Mouse (Mus musculus): ENCODE measurements around the gene Ruvbl1.

Gene Ruvbl1

DNA sequence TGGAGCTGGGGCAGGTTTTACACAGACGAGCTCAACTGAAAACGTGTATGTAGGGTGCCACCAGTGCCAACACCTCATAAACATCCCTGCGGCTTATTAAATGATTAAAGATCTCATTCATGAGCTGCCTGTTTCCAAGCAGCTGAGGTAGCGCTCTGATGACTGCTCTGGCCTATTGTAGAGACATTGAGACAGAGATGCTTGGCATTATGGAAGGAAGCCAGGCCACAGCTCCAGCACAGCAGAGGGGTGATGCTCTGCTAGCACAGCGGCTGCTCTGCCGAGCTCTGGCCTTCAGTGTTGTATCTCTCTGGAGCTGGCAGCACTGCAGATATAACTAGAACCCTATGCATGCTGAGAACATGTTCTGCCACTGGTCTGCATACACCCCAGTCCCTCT is 28.5 kb downstream of the Ruvbl1 start:
- in situ Hi-C loops (cut with MboI, MseI), result loop anchor here (5.0 to 10.0 kb wide), 2 partner anchors 36 to 379 kb away; no protein-coding TSS in a partner anchor

DNA sequence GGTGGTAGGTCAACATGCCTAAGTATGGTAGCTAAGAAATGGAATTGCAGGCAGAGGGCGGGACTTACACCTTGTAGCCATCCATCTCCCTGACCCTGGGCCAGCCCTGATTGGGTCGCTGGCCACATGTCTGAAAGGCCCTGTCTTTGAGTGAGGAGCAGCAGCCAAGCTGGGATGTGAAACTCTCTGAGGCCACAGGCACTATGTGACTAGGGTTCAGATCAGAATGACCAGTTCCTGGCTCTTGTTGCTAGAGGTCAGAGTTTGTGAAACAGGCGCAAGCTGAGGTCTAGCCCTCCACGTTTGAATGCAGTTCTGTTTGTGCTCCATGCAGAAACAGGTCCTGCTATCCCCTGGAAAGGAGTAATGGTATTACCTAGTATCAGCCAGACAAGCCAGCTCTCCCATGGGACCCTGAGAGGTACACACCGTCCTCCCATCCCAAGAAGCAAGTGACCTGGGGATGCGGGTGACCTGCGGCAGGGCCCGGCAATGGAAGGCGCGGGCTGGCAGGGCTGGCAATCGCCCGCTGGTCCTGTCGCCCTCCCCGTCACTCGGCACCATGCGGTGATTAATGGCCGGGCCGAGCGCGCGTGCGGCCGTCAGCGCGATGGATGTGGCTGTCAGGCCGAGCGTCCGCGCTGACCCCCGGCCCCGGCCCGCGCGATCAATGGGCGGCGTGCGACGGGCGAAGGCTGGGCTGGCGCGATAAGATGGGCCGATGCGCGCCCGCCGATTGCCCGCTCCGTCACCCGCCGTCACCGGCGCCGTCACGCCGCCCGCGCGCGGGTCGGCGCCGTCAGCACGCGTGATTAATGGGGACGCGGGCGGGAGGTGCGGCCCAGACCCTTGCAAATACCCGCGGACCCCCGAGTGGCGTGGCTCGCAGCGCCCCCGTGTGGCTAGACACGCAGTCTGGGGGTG is 34.5 kb downstream of the Ruvbl1 start:
- in situ Hi-C loops (cut with MboI, MseI), result loop anchor here (5.0 to 10.0 kb wide), 2 partner anchors 312 to 385 kb away; no protein-coding TSS in a partner anchor

GRCm38 (mm10) chr6:88500405-88500767 is 35.2 kb downstream of the Ruvbl1 start:
- in situ Hi-C loops (cut with MboI, MseI), result loop anchor here (5.0 kb wide), 1 partner anchor 313 kb away; no protein-coding TSS in a partner anchor

DNA sequence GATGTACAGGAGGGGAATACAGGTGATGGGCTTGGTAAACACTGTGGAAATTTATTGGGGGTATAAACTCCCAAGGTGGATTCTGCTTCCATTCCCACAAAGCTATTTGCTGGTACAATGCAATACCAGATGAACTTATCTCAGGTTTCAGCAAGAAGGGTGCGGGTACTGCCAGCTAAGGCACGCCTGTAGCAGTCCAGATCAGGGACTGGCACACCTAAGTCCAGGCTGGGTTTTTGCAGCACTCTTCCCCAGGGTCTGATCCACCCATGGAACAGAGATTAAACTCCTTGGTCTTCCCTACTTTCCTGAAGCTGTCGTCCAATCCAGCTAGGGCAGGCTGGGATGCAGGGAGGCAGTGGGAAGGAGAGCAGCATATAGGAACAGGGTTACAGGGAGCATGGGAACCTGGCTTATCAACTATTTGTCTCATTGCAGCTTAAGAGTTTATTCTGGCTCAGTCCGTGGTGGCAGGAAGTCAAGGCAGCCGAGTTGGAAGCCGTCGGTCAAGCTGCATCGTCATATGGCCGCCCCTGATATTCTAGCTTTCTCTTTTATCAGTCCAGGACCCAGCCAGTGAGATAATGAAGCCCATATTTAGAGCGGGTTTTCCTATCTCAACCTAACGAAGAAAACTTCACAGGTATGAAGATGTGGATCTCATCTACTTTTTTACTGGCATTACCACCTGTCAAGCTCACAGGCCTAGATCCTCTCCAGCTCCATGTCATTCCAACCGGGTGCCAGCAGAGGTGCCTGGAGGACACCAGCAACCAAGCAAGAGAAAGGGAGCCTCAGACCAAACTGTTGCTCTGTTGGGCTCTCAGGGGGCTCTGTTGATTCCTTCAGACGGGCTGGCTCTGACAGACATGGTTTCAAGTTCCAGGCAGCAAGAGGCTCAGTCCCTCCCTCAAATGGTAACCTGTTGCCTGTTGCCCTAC is 37.1 kb downstream of the Ruvbl1 start:
- in situ Hi-C loops (cut with MboI, MseI), result loop anchor here (5.0 kb wide), 1 partner anchor 315 kb away; no protein-coding TSS in a partner anchor

GRCm38 (mm10) chr6:88503044-88503443 is 37.8 kb downstream of the Ruvbl1 start:
- in situ Hi-C loops (cut with MboI, MseI), result loop anchor here (5.0 kb wide), 1 partner anchor 316 kb away; no protein-coding TSS in a partner anchor

- in situ Hi-C loops (cut with MboI, MseI), result no loop called here
Observed at GRCm38 (mm10) chr6:88513984-88514383, 48.8 kb downstream of the Ruvbl1 start.

- in situ Hi-C loops (cut with MboI, MseI), result no loop called here
Observed at GRCm38 (mm10) chr6:88514546-88514945, 49.3 kb downstream of the Ruvbl1 start.

- in situ Hi-C loops (cut with MboI, MseI), result loop anchor here (5.0 kb wide), 1 partner anchor 49 kb away; the partner anchor contains the start of gene Ruvbl1
Observed at GRCm38 (mm10) chr6:88515971-88516370, 50.8 kb downstream of the Ruvbl1 start.

DNA sequence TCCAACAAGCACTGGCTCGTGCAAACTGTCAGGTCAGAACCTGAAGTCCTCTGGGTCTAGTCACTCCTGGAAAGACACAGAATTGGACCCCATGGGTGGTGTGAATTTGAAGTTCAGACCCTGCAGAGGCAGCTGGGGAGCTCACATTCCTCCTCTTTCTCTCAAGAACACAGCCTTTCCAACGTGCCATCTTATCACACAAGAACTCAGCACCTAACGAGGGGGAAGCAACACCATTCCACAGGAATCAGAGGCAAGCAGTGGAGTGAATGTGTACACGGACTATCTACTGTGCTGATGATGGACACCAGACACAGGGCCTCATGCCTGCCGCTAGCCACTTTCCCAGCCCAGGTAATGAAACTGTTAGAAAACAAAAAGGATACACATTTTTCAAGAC is 51.5 kb downstream of the Ruvbl1 start:
- in situ Hi-C loops (cut with MboI, MseI), result loop anchor here (5.0 kb wide), 1 partner anchor 49 kb away; the partner anchor contains the start of gene Ruvbl1

- in situ Hi-C loops (cut with MboI, MseI), result loop anchor here (5.0 kb wide), 1 partner anchor 51 kb away; the partner anchor contains the start of gene Ruvbl1
Observed at GRCm38 (mm10) chr6:88517701-88518403, 52.6 kb downstream of the Ruvbl1 start.

DNA sequence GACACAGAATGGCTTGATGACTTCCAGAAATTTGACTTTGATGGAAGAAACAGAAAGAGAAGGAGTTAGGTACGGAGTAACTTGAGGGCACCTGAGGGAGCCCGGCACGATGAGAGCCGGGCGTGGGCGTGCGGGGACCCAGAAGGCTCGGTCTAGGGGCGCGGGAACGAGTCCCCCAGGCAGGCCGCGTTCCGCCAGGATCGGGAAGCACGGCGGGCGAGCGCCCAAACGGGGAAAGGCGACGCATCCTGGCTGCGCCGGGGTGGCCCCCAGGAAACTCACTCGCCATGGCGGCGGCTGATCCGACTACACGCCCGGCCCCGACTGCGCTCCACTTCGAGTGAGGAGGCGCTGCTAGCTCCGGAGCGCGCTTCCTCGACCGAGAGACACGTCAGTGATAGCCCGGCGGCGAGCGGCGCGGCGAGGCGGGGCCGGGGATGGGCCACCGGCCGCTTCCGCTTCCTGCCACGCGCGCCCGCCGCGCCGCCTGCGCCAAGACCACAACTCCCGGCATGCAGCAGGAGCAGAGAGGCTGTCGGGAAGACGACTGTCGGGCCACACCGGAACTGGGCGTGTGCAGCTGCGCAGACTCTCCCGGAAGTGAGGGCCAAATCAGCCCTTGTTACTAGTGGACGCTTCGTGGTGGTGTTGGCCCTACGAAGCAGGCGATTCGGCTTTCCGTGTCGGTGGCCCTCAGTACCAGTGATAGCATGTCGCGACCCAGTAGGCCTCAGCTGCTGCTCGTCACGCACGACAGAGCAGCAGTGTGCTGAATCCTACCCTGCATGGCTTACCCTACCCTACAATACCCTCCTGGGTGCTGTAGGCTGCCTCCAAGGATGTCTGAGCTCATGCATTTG is 53.4 kb downstream of the Ruvbl1 start, which contains the start of gene Sec61a1:
Gene Sec61a1 (minus strand): TSS at position 502 of the 860 bp plus-strand sequence.
- in situ Hi-C loops (cut with MboI, MseI), result loop anchor here (5.0 kb wide), 1 partner anchor 51 kb away; the partner anchor contains the start of gene Ruvbl1

DNA sequence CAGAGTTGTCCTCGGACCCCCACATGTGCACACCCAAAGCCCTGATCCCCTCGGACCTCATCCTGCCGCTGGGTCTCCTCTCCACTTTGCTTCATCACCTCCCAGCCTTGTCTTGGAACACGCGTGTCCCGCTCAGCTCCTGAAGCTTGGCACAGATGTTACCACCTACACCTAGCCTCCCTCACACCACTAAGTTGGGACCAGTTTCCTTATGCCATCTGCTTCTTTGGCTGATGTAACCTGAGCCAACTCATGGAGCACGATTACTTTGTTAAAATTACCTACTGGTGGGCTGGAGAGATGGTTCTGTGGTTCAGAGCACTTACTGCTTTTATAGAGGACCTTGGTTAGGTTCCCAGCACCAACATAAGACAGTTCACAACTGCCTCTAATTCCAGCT is 56.6 kb downstream of the Ruvbl1 start:
- in situ Hi-C loops (cut with MboI, MseI), result no loop called here

- in situ Hi-C loops (cut with MboI, MseI), result no loop called here
Observed at GRCm38 (mm10) chr6:88522606-88523005, 57.4 kb downstream of the Ruvbl1 start.

GRCm38 (mm10) chr6:88523043-88523442 is 57.8 kb downstream of the Ruvbl1 start:
- in situ Hi-C loops (cut with MboI, MseI), result no loop called here

- in situ Hi-C loops (cut with MboI, MseI), result no loop called here
Observed at GRCm38 (mm10) chr6:88523451-88523850, 58.2 kb downstream of the Ruvbl1 start.

DNA sequence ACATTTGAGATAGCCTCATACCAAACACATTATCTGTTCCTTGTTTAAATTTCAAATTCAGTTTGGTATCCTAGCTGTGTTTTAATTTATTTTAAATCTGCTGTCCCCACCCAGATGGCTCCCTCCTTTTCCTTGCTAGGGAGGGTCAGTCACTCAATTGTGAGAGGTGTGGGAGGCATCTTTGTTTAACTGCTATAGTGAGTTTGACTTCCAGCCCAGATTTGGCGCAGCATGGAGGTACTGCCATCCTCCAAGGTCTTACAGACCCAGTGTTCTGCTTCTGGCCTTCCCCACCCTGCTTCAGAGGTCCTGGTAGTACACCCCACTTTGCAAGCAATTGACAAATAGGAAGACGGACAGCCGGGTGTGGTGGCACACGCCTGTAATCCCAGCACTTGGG is 58.8 kb downstream of the Ruvbl1 start:
- in situ Hi-C loops (cut with MboI, MseI), result no loop called here

DNA sequence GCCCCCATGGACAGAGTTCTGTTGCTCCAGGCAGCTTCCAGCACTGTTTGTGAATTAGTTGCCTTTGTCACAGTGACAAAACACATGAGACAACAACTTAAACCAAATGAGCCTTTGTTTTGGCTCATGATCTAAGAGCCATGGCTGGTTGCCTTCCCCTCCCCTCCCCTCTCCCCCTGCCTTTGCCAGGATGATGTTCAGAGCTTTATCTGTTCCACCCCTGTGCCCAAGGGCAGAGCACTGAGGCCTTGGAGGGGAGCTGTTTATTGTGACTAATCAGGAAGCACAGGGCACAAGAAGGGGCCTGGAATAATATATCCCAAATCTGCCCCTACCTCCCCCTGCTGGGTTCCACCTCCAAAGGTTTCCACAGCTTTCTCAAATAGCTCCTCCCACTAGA is 65.1 kb downstream of the Ruvbl1 start:
- in situ Hi-C loops (cut with MboI, MseI), result no loop called here

- in situ Hi-C loops (cut with MboI, MseI), result no loop called here
Observed at GRCm38 (mm10) chr6:88540093-88540755, 75.0 kb downstream of the Ruvbl1 start.

DNA sequence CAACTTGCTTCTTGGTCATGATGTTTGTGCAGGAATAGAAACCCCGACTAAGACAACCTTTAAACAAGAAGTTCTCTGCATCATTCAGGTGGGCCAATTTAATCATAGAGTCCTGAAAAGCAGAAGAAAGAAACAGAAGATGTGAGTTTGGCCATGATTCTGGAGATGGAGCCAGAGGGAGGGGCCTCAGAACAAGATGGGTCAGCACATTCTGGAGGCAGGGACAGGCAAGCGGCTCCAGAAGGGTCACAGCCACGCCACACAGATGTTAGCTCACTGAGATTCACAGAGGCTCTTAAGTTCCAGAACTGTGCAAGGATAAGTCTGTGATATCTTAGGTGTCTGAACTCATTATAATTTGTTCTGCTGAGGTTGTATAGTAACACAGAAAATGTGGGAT is 79.0 kb downstream of the Ruvbl1 start:
- in situ Hi-C loops (cut with MboI, MseI), result no loop called here

Data from T-helper 2 cell (primary cell).